Mouse (Mus musculus) forebrain, embryonic 13.5 days (tissue): ENCODE data around the gene Pacsin2. TPM values are rescaled to one million over a fixed set of nuclear protein-coding genes. Genes with fewer than 3 reads are reported as not detected.

ENCODE experiments used
- ATAC-seq: fragments of 200-750 bp; cut with Nextera tagmentation; 2 replicates; pipeline ENCODE4 v1.8.0; 2017
- H3K27ac ChIP-seq: fragments of 300-500 bp; sonication (generic); 2 replicates; pipeline ENCODE4 v1.5.1; 2015; ENCODE audit warnings: inconsistent platforms, mild to moderate bottlenecking, moderate library complexity
- H3K27me3 ChIP-seq: fragments of 300-500 bp; sonication (generic); 2 replicates; pipeline ENCODE4 v1.6.1; 2015; ENCODE audit warnings: mild to moderate bottlenecking, inconsistent platforms
- H3K36me3 ChIP-seq: fragments of 300-500 bp; sonication (generic); 2 replicates; pipeline ENCODE4 v1.6.1; 2015; ENCODE audit warnings: mild to moderate bottlenecking, inconsistent platforms; ENCODE audit not compliant: poor library complexity, severe bottlenecking
- H3K4me1 ChIP-seq: fragments of 300-500 bp; sonication (generic); 2 replicates; pipeline ENCODE4 v1.6.1; 2015; ENCODE audit warnings: inconsistent platforms
- H3K4me2 ChIP-seq: fragments of 300-500 bp; sonication (generic); 2 replicates; pipeline ENCODE4 v1.6.1; 2015; ENCODE audit warnings: inconsistent platforms, mild to moderate bottlenecking, moderate library complexity
- H3K4me3 ChIP-seq: fragments of 300-500 bp; sonication (generic); 2 replicates; pipeline ENCODE4 v1.5.1; 2015; ENCODE audit warnings: mild to moderate bottlenecking, inconsistent platforms
- H3K9ac ChIP-seq: fragments of 300-500 bp; sonication (generic); 2 replicates; pipeline ENCODE4 v1.6.1; 2015; ENCODE audit warnings: mild to moderate bottlenecking, inconsistent platforms
- H3K9me3 ChIP-seq: fragments of 300-500 bp; sonication (generic); replicated peaks from 2 replicates; pipeline ENCODE4 v1.6.1; 2016; ENCODE audit warnings: inconsistent platforms
- WGBS: fragments of 180-500 bp; shearing (Covaris S2); methylation state at CpG from one replicate; pipeline ENCODE4 v1.1.7; 2015; 5-methylcytosine and 5-hydroxymethylcytosine counted together
- polyA plus RNA-seq: library from polyadenylated mRNA; unstranded; fragments of >200 nt; fragmentation: Nextera tagmentation; extraction: Ambion mirVana; gene quantifications from 2 replicates; pipeline ENCODE4 v1.2.1, GENCODE M21; 2015

Pacsin2 gene
- polyA plus RNA-seq, 1 experiment from 2014 or later = 26.0 TPM

GRCm38 (mm10) chr15:83493856-83494571, 29.6 kb upstream of the Pacsin2 start:
- no peak overlapping the region for H3K9ac ChIP-seq
- no peaks in the 10 kb centered on the region for H3K9me3 ChIP-seq
- H3K36me3 ChIP-seq = peaks cover 97% of the 10 kb centered on the region
- H3K4me1 ChIP-seq = no peaks in the 10 kb centered on the region
- no peaks in the 10 kb centered on the region for H3K27me3 ChIP-seq
- WGBS = 88% methylated on average over 7 of the region's 7 CpGs
- no peak overlapping the region for H3K4me2 ChIP-seq
- ATAC-seq = no peak
- no peak overlapping the region for H3K4me3 ChIP-seq
- H3K27ac ChIP-seq = no peak overlapping the region

- no peaks in the 10 kb centered on the region for H3K9me3 ChIP-seq
- no peaks in the 10 kb centered on the region for H3K27me3 ChIP-seq
- no peak overlapping the region for H3K4me3 ChIP-seq
- H3K4me2 ChIP-seq = no peak overlapping the region
- peaks cover 95% of the 10 kb centered on the region for H3K36me3 ChIP-seq
- no peak overlapping the region for H3K27ac ChIP-seq
- WGBS = 89% methylated on average over 5 of the region's 5 CpGs
- H3K9ac ChIP-seq = no peak overlapping the region
- no peak for ATAC-seq
- no peaks in the 10 kb centered on the region for H3K4me1 ChIP-seq
These were observed 27.5 kb upstream of the Pacsin2 start for GRCm38 (mm10) chr15:83491891-83492290.

GRCm38 (mm10) chr15:83489471-83489870, 25.1 kb upstream of the Pacsin2 start:
- no peak overlapping the region for H3K4me3 ChIP-seq
- peaks cover 88% of the 10 kb centered on the region for H3K36me3 ChIP-seq
- no peak overlapping the region for H3K9ac ChIP-seq
- no peak overlapping the region for H3K4me2 ChIP-seq
- H3K27ac ChIP-seq = no peak overlapping the region
- H3K4me1 ChIP-seq = no peaks in the 10 kb centered on the region
- no peaks in the 10 kb centered on the region for H3K9me3 ChIP-seq
- no peaks in the 10 kb centered on the region for H3K27me3 ChIP-seq
- ATAC-seq = no peak
- 94% methylated on average over 20 of the region's 20 CpGs for WGBS

GRCm38 (mm10) chr15:83487477-83488115, 23.2 kb upstream of the Pacsin2 start:
- peaks cover 83% of the 10 kb centered on the region for H3K36me3 ChIP-seq
- ATAC-seq = no peak

GRCm38 (mm10) chr15:83484311-83484710, 19.9 kb upstream of the Pacsin2 start:
- no peak overlapping the region for H3K4me3 ChIP-seq
- no peaks in the 10 kb centered on the region for H3K9me3 ChIP-seq
- H3K9ac ChIP-seq = no peak overlapping the region
- no peaks in the 10 kb centered on the region for H3K4me1 ChIP-seq
- H3K4me2 ChIP-seq = no peak overlapping the region
- H3K27ac ChIP-seq = no peak overlapping the region
- ATAC-seq = no peak
- H3K27me3 ChIP-seq = no peaks in the 10 kb centered on the region
- WGBS = 90% methylated on average over 10 of the region's 10 CpGs
- peaks cover 53% of the 10 kb centered on the region for H3K36me3 ChIP-seq

More at GRCm38 (mm10) chr15:83487477-83488115, 23.2 kb upstream of the Pacsin2 start:
- Histone ChIP-seq H3K27me3 (no peaks in the 10 kb centered on the region), H3K4me1 (no peaks in the 10 kb centered on the region), H3K27ac (no peak overlapping the region), H3K4me3 (no peak overlapping the region), H3K9ac (no peak overlapping the region), H3K4me2 (no peak overlapping the region), H3K9me3 (no peaks in the 10 kb centered on the region)
- WGBS = 69% methylated on average over 9 of the region's 9 CpGs

GRCm38 (mm10) chr15:83483482-83483881, 19.1 kb upstream of the Pacsin2 start:
- peaks cover 47% of the 10 kb centered on the region for H3K36me3 ChIP-seq

GRCm38 (mm10) chr15:83482645-83483224, 18.3 kb upstream of the Pacsin2 start:
- 81% methylated on average over 8 of the region's 8 CpGs for WGBS
- Histone ChIP-seq H3K4me2 (no peak overlapping the region), H3K4me1 (no peaks in the 10 kb centered on the region), H3K36me3 (peaks cover 40% of the 10 kb centered on the region), H3K9me3 (no peaks in the 10 kb centered on the region), H3K4me3 (no peak overlapping the region), H3K27ac (no peak overlapping the region), H3K9ac (no peak overlapping the region), H3K27me3 (no peaks in the 10 kb centered on the region)
- no peak for ATAC-seq

More at GRCm38 (mm10) chr15:83483482-83483881, 19.1 kb upstream of the Pacsin2 start:
- Histone ChIP-seq H3K9ac (no peak overlapping the region), H3K4me1 (no peaks in the 10 kb centered on the region), H3K4me2 (no peak overlapping the region), H3K4me3 (no peak overlapping the region), H3K9me3 (no peaks in the 10 kb centered on the region), H3K27ac (no peak overlapping the region), H3K27me3 (no peaks in the 10 kb centered on the region)
- no peak for ATAC-seq
- WGBS = 56% methylated on average over 2 of the region's 2 CpGs

GRCm38 (mm10) chr15:83481236-83481780, 16.9 kb upstream of the Pacsin2 start:
- Histone ChIP-seq H3K4me3 (no peak overlapping the region), H3K27me3 (no peaks in the 10 kb centered on the region), H3K9me3 (no peaks in the 10 kb centered on the region), H3K4me1 (no peaks in the 10 kb centered on the region), H3K9ac (no peak overlapping the region), H3K36me3 (peaks cover 26% of the 10 kb centered on the region), H3K27ac (no peak overlapping the region), H3K4me2 (no peak overlapping the region)
- ATAC-seq = no peak
- WGBS = 73% methylated on average over 10 of the region's 10 CpGs

GRCm38 (mm10) chr15:83479818-83480217, 15.4 kb upstream of the Pacsin2 start:
- WGBS = 87% methylated on average over 4 of the region's 4 CpGs
- H3K27me3 ChIP-seq = no peaks in the 10 kb centered on the region
- H3K9ac ChIP-seq = no peak overlapping the region
- H3K36me3 ChIP-seq = peaks cover 14% of the 10 kb centered on the region
- H3K27ac ChIP-seq = no peak overlapping the region
- H3K4me3 ChIP-seq = no peak overlapping the region
- no peak overlapping the region for H3K4me2 ChIP-seq
- no peaks in the 10 kb centered on the region for H3K9me3 ChIP-seq
- no peaks in the 10 kb centered on the region for H3K4me1 ChIP-seq
- no peak for ATAC-seq

- Histone ChIP-seq H3K36me3 (peaks cover 3% of the 10 kb centered on the region; the same call in 1 of the 2 replicates), H3K9ac (no peak overlapping the region), H3K9me3 (no peaks in the 10 kb centered on the region), H3K27me3 (no peaks in the 10 kb centered on the region), H3K4me2 (no peak overlapping the region), H3K4me3 (no peak overlapping the region), H3K27ac (no peak overlapping the region), H3K4me1 (no peaks in the 10 kb centered on the region)
- no peak for ATAC-seq
- whole genome bisulfite sequencing = 79% methylated on average over 3 of the region's 3 CpGs
These were observed 13.7 kb upstream of the Pacsin2 start for GRCm38 (mm10) chr15:83478096-83478495.

GRCm38 (mm10) chr15:83476593-83477273, 12.3 kb upstream of the Pacsin2 start:
- Histone ChIP-seq H3K27ac (no peak overlapping the region), H3K4me2 (no peak overlapping the region), H3K4me3 (no peak overlapping the region), H3K9ac (no peak overlapping the region), H3K9me3 (no peaks in the 10 kb centered on the region), H3K36me3 (no peaks in the 10 kb centered on the region), H3K4me1 (no peaks in the 10 kb centered on the region), H3K27me3 (no peaks in the 10 kb centered on the region)
- WGBS = 89% methylated on average over 12 of the region's 12 CpGs
- ATAC-seq = no peak

- ATAC-seq = no peak
- WGBS = 45% methylated on average over 5 of the region's 5 CpGs
These were observed 10.0 kb upstream of the Pacsin2 start for GRCm38 (mm10) chr15:83474466-83474836.

More at GRCm38 (mm10) chr15:83474466-83474836, 10.0 kb upstream of the Pacsin2 start:
- H3K27me3 ChIP-seq = no peaks in the 10 kb centered on the region
- H3K27ac ChIP-seq = no peak overlapping the region
- H3K36me3 ChIP-seq = no peaks in the 10 kb centered on the region
- no peaks in the 10 kb centered on the region for H3K4me1 ChIP-seq
- no peak overlapping the region for H3K9ac ChIP-seq
- H3K4me3 ChIP-seq = no peak overlapping the region
- H3K4me2 ChIP-seq = no peak overlapping the region
- H3K9me3 ChIP-seq = no peaks in the 10 kb centered on the region
